Mouse (Mus musculus) mouse trophoblast stem cell (cell line): Measurements from ENCODE around the gene Gatd1.

Experiments used
- in situ Hi-C, 2 experiments: fragments of 300-500 bp; cut with MseI, MboI; formaldehyde crosslinking; loops; 2 replicates in 1 of 2; 3 replicates in 1 of 2; pipeline ENCODE4 v1.15.1; 2025

Gatd1 gene

GRCm38 (mm10) chr7:141442199-141442598, 28.3 kb upstream of the Gatd1 start:
- in situ Hi-C loops = no loop called here

GRCm38 (mm10) chr7:141441460-141441859, 27.5 kb upstream of the Gatd1 start:
- in situ Hi-C loops = no loop called here

GRCm38 (mm10) chr7:141440613-141441012, 26.7 kb upstream of the Gatd1 start:
- in situ Hi-C loops = no loop called here

- in situ Hi-C loops = no loop called here
Observed at GRCm38 (mm10) chr7:141439811-141440210, 25.9 kb upstream of the Gatd1 start.

GRCm38 (mm10) chr7:141439140-141439679, 25.3 kb upstream of the Gatd1 start:
- in situ Hi-C loops = no loop called here

- in situ Hi-C loops = no loop called here
Observed at GRCm38 (mm10) chr7:141438201-141438968, 24.4 kb upstream of the Gatd1 start.

- in situ Hi-C loops = no loop called here
Observed at GRCm38 (mm10) chr7:141437178-141438120, 23.5 kb upstream of the Gatd1 start, which contains the start of gene Slc25a22. Gene Slc25a22 (minus strand): TSS chr7:141437892.

- in situ Hi-C loops = no loop called here
Observed at GRCm38 (mm10) chr7:141436523-141436892, 22.6 kb upstream of the Gatd1 start.

- in situ Hi-C loops = no loop called here
Observed at GRCm38 (mm10) chr7:141435856-141436522, 22.1 kb upstream of the Gatd1 start.

GRCm38 (mm10) chr7:141435129-141435855, 21.4 kb upstream of the Gatd1 start:
- in situ Hi-C loops = no loop called here

GRCm38 (mm10) chr7:141434464-141434863, 20.5 kb upstream of the Gatd1 start:
- in situ Hi-C loops = no loop called here

GRCm38 (mm10) chr7:141433517-141434400, 19.8 kb upstream of the Gatd1 start:
- in situ Hi-C loops = no loop called here

- in situ Hi-C loops = no loop called here
Observed at GRCm38 (mm10) chr7:141432741-141433516, 19.0 kb upstream of the Gatd1 start.

- in situ Hi-C loops = no loop called here
Observed at GRCm38 (mm10) chr7:141432186-141432611, 18.3 kb upstream of the Gatd1 start.

GRCm38 (mm10) chr7:141431434-141432185, 17.7 kb upstream of the Gatd1 start:
- in situ Hi-C loops = no loop called here

GRCm38 (mm10) chr7:141430585-141431240, 16.8 kb upstream of the Gatd1 start:
- in situ Hi-C loops = no loop called here

GRCm38 (mm10) chr7:141429840-141430584, 16.1 kb upstream of the Gatd1 start:
- in situ Hi-C loops = no loop called here
